Mouse (Mus musculus): ENCODE data around the gene Pcca. TPM values are rescaled to one million over a fixed set of nuclear protein-coding genes. Genes with fewer than 3 reads are reported as not detected.

Gene Pcca
- polyA plus RNA-seq (2016; fragmentation: Nextera tagmentation; extraction: Ambion mirVana), result 33.4 and 34.9 TPM in 2 replicates

DNA sequence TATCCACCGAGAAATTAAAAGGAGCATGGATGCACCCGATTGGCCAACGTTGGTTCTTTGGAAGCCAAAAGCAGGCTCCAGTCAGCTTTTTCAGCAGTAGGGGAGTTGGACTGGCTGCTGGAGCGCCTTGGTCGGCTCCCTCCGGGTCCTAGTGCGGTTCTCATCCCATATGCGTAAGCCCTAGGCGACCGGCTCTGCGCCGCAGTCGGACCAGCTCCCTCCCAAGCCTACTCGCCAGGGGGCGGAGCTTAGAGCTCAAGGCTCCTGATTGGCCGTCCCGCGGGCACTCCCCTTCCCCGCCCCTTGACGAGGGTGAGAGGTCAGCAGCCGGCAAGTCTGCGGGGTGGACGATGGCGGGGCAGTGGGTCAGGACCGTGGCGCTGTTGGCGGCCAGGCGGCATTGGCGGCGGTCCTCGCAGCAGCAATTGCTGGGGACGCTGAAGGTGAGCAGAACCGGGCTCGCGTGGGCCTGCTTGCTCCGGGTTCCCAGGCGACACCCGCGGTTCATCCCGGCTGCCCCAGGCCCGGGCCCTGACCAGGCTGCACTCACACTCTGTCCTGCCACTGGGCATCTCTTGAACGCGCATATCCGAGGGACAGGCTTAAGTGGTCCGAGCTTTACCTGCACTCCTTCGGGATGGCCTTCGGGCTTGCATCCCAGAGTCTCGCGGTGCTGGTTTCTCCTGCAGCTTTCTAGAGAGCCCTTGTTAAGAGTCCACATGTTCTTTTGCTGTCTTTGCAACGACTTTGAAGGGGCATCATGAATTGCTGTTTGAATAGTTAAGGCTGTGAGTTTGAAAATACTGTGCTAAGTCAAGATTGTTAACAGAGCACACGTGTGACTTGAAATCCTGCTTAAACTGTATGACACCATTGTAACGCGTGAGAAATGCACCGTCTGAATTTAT lies at the start of gene Pcca:
Gene Pcca (plus strand): TSS at position 308 of the 908 bp plus-strand sequence.
- Histone ChIP-seq H3K4me3 (peak within 1 kb of the TSS; percentile 78), H3K27ac (peak within 1 kb of the TSS; percentile 72; the same call in 1 of the 2 replicates), H3K9me3 (replicated peaks) (no peaks in the 10 kb centered on the region), H3K27me3 (no peaks in the 10 kb centered on the region), H3K4me1 (peaks cover 11% of the 10 kb centered on the region), H3K36me3 (no peaks in the 10 kb centered on the region), H3K9ac (peak within 1 kb of the TSS; percentile 79), H3K4me2 (replicated peaks) (peak within 1 kb of the TSS; percentile 77)
- 2% methylated on average over 51 of the region's 54 CpGs for WGBS
- ATAC-seq (ENCODE audit: low FRiP score), result peak; percentile 100

DNA sequence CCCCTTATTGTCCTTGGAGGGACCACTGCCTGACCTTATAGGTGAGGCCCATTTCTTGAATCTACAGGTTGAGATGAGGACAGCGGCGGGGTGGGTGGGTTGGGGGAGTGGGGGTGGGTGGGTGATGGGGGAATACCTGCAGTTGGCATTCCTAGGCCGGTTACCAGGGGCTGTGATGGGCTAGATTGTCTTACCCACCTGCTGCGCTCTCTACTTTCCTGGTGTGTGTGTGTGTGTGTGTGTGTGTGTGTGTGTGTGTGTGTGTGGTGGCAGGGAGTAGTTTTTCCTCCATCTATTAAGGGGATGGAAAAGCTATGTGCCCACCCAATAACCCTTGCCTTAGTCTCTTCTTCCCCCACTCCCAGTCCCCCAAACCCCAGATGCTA lies 49.7 kb upstream of the Pcca start:
- WGBS, result 10% methylated on average over 4 of the region's 4 CpGs
- peak overlapping the region; percentile 52 for H3K4me2 ChIP-seq (replicated peaks)
- 0 out of 2 replicates have a peak overlapping the region, but pooled peaks have one; percentile 20 for H3K4me3 ChIP-seq
- 0 out of 2 replicates have a peak overlapping the region, but pooled peaks have one; percentile 45 for H3K9ac ChIP-seq
- H3K9me3 ChIP-seq (replicated peaks), result no peaks in the 10 kb centered on the region
- H3K4me1 ChIP-seq, result peaks cover 17% of the 10 kb centered on the region
- no peaks in the 10 kb centered on the region for H3K36me3 ChIP-seq
- H3K27ac ChIP-seq, result no peak overlapping the region; the same call in 1 of the 2 replicates
- no peak for ATAC-seq (ENCODE audit: low FRiP score)
- peaks cover 67% of the 10 kb centered on the region for H3K27me3 ChIP-seq

DNA sequence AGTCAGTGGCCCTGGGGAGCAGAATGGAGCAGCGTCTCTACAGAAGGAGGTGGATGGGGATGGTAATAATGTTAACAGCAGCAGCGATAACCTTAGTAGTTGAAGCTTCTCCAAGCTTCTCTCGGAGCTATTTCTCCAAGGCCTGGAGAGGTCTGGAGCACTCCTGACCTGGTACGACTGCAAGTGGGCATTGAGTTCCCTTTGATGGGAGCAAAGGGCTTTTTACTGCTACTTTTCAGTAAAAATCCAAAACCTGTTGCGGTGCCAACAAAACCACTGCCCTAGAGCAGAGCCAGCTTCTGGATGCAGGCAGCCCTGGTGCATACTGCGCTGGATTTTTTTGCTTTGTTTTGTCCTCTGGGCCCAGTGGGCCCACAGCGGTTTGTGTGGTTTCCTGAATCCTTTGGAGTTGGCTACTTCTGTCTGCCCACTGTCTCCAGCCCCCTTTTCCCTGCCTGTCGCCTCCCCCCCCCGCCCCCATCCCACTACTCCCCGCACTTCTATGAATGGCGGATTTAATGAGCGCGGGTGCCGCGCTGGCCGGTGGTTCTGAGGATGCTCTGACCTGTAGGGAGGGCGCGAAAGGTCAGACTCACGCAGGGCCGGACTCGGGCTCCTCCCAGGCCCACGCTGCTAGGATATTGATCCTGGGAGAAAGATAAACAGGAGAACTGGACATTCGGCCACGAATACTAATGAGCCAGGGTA lies 49.1 kb upstream of the Pcca start:
- Histone ChIP-seq H3K4me1 (peaks cover 17% of the 10 kb centered on the region), H3K27ac (peak overlapping the region; percentile 57; the same call in 1 of the 2 replicates), H3K36me3 (no peaks in the 10 kb centered on the region), H3K4me2 (replicated peaks) (peak overlapping the region; percentile 52), H3K9me3 (replicated peaks) (no peaks in the 10 kb centered on the region), H3K27me3 (peaks cover 69% of the 10 kb centered on the region), H3K9ac (peak overlapping the region; percentile 45), H3K4me3 (peak overlapping the region; percentile 20)
- ATAC-seq (ENCODE audit: low FRiP score), result no peak
- 2% methylated on average over 24 of the region's 24 CpGs for WGBS

DNA sequence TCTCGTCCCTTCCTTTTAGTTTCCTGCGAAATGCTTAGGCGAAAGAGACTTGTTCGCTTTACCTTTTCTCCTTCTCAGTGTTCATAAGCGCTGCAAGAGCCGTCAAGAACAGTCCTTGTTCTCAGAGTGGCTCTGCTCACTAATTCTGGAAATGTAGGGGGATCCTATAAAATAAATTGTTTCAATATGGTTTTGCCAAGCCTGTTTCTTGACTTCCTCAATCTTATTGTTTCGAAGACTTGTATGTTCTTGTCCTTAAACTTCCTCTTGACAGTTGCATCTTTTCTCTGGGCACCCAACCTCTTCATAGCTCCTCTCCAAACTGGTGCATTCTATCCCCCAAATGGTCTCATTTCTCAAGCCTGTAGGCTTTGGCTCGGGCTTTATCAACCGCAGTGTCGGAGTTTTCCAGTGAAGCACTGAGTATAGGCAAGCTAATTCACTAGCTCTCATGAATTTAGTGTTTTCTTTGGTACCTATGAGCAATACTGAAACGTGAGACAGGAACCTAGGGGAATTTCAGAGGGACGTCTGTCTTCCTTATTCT lies 48.4 kb upstream of the Pcca start:
- H3K4me2 ChIP-seq (replicated peaks), result peak overlapping the region; percentile 52
- H3K27me3 ChIP-seq, result peaks cover 72% of the 10 kb centered on the region
- peaks cover 22% of the 10 kb centered on the region for H3K4me1 ChIP-seq
- no peaks in the 10 kb centered on the region for H3K9me3 ChIP-seq (replicated peaks)
- H3K36me3 ChIP-seq, result no peaks in the 10 kb centered on the region
- peak overlapping the region; percentile 57; the same call in 1 of the 2 replicates for H3K27ac ChIP-seq
- ATAC-seq (ENCODE audit: low FRiP score), result no peak
- 0 out of 2 replicates have a peak overlapping the region, but pooled peaks have one; percentile 45 for H3K9ac ChIP-seq
- 2% methylated on average over 12 of the region's 12 CpGs for WGBS
- peak overlapping the region; percentile 20; the same call in 1 of the 2 replicates for H3K4me3 ChIP-seq

DNA sequence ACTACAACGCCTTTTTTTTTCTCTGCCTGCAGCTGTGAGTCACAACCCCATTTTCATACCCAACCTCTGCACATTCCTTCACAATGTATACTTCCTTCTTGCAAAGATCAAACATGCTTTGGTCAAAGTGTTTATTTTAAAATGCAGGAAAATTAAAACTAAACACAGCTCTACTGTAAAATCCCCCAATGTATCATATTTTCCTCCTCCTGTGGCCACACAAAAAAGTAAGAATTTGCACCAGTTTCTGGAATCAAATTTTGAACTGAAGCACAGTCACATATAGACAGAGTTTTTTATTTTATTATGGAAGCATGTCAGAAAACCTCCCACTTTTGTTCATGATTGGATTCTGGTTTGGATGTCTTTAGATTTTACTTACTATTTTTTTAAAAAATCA lies 47.5 kb upstream of the Pcca start:
- WGBS, result 11% methylated on average over 1 of the region's 1 CpGs
- Histone ChIP-seq H3K4me3 (no peak overlapping the region), H3K36me3 (no peaks in the 10 kb centered on the region), H3K9me3 (replicated peaks) (no peaks in the 10 kb centered on the region), H3K4me2 (replicated peaks) (no peak overlapping the region), H3K27me3 (peaks cover 74% of the 10 kb centered on the region), H3K4me1 (peaks cover 19% of the 10 kb centered on the region), H3K9ac (no peak overlapping the region), H3K27ac (no peak overlapping the region)
- no peak for ATAC-seq (ENCODE audit: low FRiP score)

DNA sequence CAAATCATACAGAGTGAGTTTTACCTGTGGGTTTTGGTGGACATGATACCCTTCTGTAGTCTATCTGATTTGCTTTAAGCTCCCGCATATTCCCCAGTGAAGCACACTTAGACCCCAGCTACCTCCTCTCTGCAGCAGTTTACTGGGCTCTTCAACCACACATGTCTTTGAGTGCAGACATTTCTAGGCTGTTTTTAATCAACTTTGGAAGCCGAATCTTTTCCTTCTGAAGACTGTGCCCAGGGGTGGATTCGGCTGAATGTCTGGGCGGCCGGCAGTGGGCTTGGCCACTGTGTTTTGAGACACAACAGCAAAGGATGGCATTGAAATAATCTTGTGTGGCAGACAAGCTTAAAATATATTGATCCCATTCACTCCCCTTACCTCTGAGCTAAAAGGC lies 46.8 kb upstream of the Pcca start:
- peaks cover 18% of the 10 kb centered on the region for H3K4me1 ChIP-seq
- no peaks in the 10 kb centered on the region for H3K36me3 ChIP-seq
- H3K9ac ChIP-seq, result no peak overlapping the region
- H3K9me3 ChIP-seq (replicated peaks), result no peaks in the 10 kb centered on the region
- H3K4me3 ChIP-seq, result no peak overlapping the region
- H3K27ac ChIP-seq, result 0 out of 2 replicates have a peak overlapping the region, but pooled peaks have one; percentile 18
- H3K4me2 ChIP-seq (replicated peaks), result 0 out of 2 replicates have a peak overlapping the region, but pooled peaks have one; percentile 8
- H3K27me3 ChIP-seq, result peaks cover 70% of the 10 kb centered on the region
- no peak for ATAC-seq (ENCODE audit: low FRiP score)
- 5% methylated on average over 5 of the region's 5 CpGs for WGBS

DNA sequence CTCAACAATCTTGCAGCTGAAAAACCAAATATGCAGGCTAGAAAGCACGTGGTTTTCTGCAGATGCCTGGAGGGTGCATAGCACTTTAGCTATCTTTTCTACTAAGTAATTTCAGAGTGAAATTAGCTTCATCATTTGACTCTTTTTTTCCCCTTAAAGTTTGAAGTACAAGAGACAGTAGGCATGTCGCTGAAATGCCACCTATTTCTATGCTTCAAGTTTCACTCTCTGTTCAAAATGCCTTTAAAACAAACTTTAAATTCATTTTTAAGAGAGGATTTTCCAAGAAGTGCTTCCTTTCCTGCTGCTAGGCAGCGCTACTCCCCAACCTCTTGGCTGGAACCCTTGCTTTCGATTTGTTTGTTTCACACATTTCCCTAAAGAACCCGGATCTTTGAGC lies 45.1 kb upstream of the Pcca start:
- H3K4me1 ChIP-seq, result peaks cover 14% of the 10 kb centered on the region
- H3K9ac ChIP-seq, result no peak overlapping the region
- H3K36me3 ChIP-seq, result no peaks in the 10 kb centered on the region
- H3K9me3 ChIP-seq (replicated peaks), result no peaks in the 10 kb centered on the region; the same call in 1 of the 2 replicates
- WGBS, result 1% methylated on average over 5 of the region's 5 CpGs
- H3K27me3 ChIP-seq, result peaks cover 67% of the 10 kb centered on the region
- peak overlapping the region; percentile 41 for H3K4me2 ChIP-seq (replicated peaks)
- no peak overlapping the region for H3K4me3 ChIP-seq
- ATAC-seq (ENCODE audit: low FRiP score), result no peak
- no peak overlapping the region for H3K27ac ChIP-seq

DNA sequence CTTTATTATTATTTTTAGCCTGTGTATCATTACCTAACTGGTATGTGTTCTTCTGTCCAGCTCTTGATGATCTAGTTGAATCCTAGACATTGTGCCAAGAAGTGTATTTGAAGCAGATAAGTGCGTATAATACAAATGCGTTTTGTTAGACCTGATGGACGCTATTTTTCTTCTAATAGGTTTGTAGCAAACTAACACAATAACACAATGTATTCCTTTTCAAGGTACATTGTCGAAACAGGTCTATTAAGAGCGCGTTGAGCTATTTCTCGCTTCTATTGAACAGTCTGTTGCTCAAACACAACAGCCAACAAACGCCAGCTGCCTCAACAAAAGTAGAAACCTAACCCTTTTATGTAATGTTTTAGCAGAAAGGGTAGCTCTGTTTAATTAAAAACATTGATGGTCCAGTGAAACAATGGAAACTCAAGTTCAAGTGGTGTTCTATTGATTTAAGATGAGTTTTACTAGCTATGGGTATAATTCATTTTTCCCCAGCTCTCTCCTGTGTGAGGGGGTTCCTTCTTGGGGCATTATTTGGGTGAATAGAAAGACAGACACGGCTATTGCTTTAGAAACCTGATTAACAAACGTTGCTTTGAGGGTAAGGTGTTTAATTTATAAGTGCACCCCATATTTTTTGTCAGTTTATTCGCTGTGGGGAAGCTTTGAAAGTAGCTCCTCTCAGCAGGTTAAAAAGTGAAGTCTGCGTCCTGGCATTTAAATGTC lies 44.3 kb upstream of the Pcca start:
- ATAC-seq (ENCODE audit: low FRiP score), result no peak
- Histone ChIP-seq H3K4me3 (peak overlapping the region; percentile 33), H3K27ac (no peak overlapping the region), H3K27me3 (peaks cover 63% of the 10 kb centered on the region), H3K9ac (no peak overlapping the region), H3K36me3 (no peaks in the 10 kb centered on the region), H3K9me3 (replicated peaks) (peaks cover 4% of the 10 kb centered on the region; the same call in 1 of the 2 replicates), H3K4me1 (peaks cover 13% of the 10 kb centered on the region), H3K4me2 (replicated peaks) (peak overlapping the region; percentile 54)
- 3% methylated on average over 12 of the region's 12 CpGs for WGBS

DNA sequence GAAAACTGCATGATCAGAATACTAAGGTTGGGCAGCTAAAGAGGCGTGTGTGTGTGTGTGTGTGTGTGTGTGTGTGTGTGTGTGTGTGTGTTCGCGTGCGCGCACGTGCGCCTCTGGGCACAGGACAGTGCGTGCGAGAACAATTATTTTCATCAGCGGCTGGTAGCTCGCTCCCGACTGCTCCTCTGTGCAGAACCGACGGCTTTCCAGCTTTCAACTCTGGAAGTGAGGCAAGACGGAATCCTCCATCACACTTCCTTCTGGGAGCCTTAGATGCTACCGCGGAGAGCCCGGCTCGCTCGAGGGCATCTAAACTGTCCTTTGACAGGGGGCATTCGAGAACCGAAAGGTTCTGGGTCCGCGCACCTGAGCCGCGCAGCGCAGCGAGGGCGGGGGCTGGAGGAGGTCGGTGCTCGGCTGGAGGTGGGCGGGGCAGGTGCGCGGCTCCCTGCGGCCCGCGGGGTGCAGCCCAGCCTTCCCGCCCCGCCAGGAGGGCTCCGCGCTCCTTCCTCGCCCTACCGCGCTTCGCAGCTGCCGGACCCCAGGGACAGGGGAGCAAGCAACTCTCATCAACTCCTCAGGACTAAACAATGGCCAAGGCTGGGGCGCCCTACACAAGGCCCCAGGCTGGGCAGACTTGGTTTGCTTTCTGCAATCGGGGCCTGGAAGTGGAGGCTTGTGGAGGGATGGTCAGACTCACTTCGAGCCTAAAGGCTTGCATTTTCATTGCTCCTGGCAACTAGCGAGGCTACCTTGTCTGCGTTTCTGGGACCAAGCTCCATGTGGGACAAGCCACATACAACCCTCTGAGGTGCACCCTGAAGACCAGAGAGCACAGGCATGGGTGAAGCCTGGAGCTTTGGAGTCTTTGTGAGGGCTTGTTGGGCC lies 43.4 kb upstream of the Pcca start, which contains the start of gene Gm10837:
Gene Gm10837 (plus strand): TSS at position 146 of the 888 bp plus-strand sequence.
- no peaks in the 10 kb centered on the region for H3K36me3 ChIP-seq
- H3K27ac ChIP-seq, result peak within 1 kb of the TSS; percentile 58
- peaks cover 55% of the 10 kb centered on the region for H3K27me3 ChIP-seq
- peak; percentile 84 for ATAC-seq (ENCODE audit: low FRiP score)
- peaks cover 4% of the 10 kb centered on the region; the same call in 1 of the 2 replicates for H3K9me3 ChIP-seq (replicated peaks)
- H3K4me2 ChIP-seq (replicated peaks), result peak within 1 kb of the TSS; percentile 54
- peak within 1 kb of the TSS; percentile 33 for H3K4me3 ChIP-seq
- H3K4me1 ChIP-seq, result peaks cover 6% of the 10 kb centered on the region; the same call in 1 of the 2 replicates
- peak within 1 kb of the TSS; percentile 42 for H3K9ac ChIP-seq
- under 1% methylated on average over 50 of the region's 51 CpGs for WGBS

DNA sequence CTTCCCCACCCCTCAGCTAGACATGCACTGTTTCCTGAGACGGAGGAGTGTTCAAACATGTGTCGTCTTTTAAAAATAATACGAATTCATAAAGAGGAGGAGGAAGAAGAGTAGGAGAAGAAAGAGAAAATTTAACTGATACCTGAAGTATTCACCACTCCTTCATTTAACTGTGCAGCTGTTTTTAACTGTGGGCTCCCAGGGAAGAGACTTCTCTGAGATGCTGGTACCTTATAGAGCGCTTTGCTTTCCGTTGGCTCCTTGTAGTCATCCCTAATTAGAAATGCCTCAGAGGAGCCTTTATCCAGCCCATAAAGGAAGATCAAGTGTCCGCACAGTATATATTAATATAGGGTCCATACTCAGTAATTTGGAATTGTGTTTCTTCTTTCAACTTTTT lies 42.6 kb upstream of the Pcca start:
- Histone ChIP-seq H3K27me3 (peaks cover 47% of the 10 kb centered on the region), H3K27ac (no peak overlapping the region), H3K4me2 (replicated peaks) (no peak overlapping the region), H3K9me3 (replicated peaks) (peaks cover 4% of the 10 kb centered on the region; the same call in 1 of the 2 replicates), H3K4me1 (peaks cover 6% of the 10 kb centered on the region; the same call in 1 of the 2 replicates), H3K36me3 (no peaks in the 10 kb centered on the region), H3K4me3 (no peak overlapping the region), H3K9ac (no peak overlapping the region)
- 69% methylated on average over 6 of the region's 6 CpGs for WGBS
- ATAC-seq (ENCODE audit: low FRiP score), result no peak
